Mouse (Mus musculus) heart, embryonic 14.5 days (tissue): ENCODE results near the gene Hist4h4. TPM values are rescaled to one million over a fixed set of nuclear protein-coding genes. Genes with fewer than 3 reads are reported as not detected.

Experiments used
- ATAC-seq: fragments of 200-750 bp; cut with Nextera tagmentation; 2 replicates; pipeline ENCODE4 v1.8.0; 2017; ENCODE audit warnings: low read depth, moderate TSS enrichment; ENCODE audit not compliant: insufficient number of reproducible peaks, insufficient read depth, low FRiP score
- H3K27ac ChIP-seq, 2 experiments: fragments of 200-500 bp in 1 of 2; fragments of 300-500 bp in 1 of 2; sonication (generic) in 1 of 2; replicated peaks in 1 of 2; 2 replicates each; pipeline ENCODE4 v1.5.1; 2012 to 2014; ENCODE audit warnings: low read depth in 2 of 2, low read length in 2 of 2, control low read depth in 1 of 2, mild to moderate bottlenecking in 1 of 2, mixed read lengths in 1 of 2; ENCODE audit not compliant: control insufficient read depth in 1 of 2, insufficient read depth in 1 of 2
- H3K27me3 ChIP-seq: fragments of 300-500 bp; sonication (generic); 2 replicates; pipeline ENCODE4 v1.6.1; 2014; ENCODE audit warnings: mild to moderate bottlenecking, low read length, control low read depth; ENCODE audit not compliant: control insufficient read depth, insufficient read depth
- H3K36me3 ChIP-seq: fragments of 300-500 bp; sonication (generic); 2 replicates; pipeline ENCODE4 v1.6.1; 2014; ENCODE audit warnings: mild to moderate bottlenecking, control low read depth, low read length, mixed read lengths; ENCODE audit not compliant: control insufficient read depth, insufficient read depth
- H3K4me1 ChIP-seq, 2 experiments: fragments of 200-500 bp in 1 of 2; fragments of 300-500 bp in 1 of 2; sonication (generic) in 1 of 2; 2 replicates each; pipeline ENCODE4 v1.6.1; 2012 to 2014; ENCODE audit warnings: low read length in 2 of 2, control low read depth in 1 of 2, mixed read lengths in 1 of 2; ENCODE audit not compliant: control insufficient read depth in 2 of 2, insufficient read depth in 2 of 2
- H3K4me2 ChIP-seq: fragments of 300-500 bp; sonication (generic); 2 replicates; pipeline ENCODE4 v1.6.1; 2014; ENCODE audit warnings: mild to moderate bottlenecking, low read length
- H3K4me3 ChIP-seq, 2 experiments: fragments of 200-500 bp in 1 of 2; fragments of 300-500 bp in 1 of 2; sonication (generic) in 1 of 2; 2 replicates each; pipeline ENCODE4 v1.5.1; 2012 to 2014; ENCODE audit warnings: low read length in 2 of 2, mild to moderate bottlenecking in 2 of 2, control low read depth in 1 of 2, low read depth in 1 of 2, moderate library complexity in 1 of 2; ENCODE audit not compliant: control insufficient read depth in 1 of 2, insufficient read depth in 1 of 2
- H3K9ac ChIP-seq: fragments of 300-500 bp; sonication (generic); 2 replicates; pipeline ENCODE4 v1.6.1; 2014; ENCODE audit warnings: mild to moderate bottlenecking, low read length
- H3K9me3 ChIP-seq: fragments of 300-500 bp; sonication (generic); 2 replicates; pipeline ENCODE4 v1.6.1; 2016; ENCODE audit warnings: low read length, control low read depth; ENCODE audit not compliant: control insufficient read depth
- WGBS: fragments of 180-500 bp; shearing (Covaris S2); extraction: QIAGEN DNeasy Blood & Tissue Kit; methylation state at CpG from one replicate; pipeline ENCODE4 v1.1.7; 2014; 5-methylcytosine and 5-hydroxymethylcytosine counted together
- microRNA-seq: library from miRNA; unstranded; fragments of <30 nt; microRNA quantifications from one replicate; pipeline ENCODE4, GENCODE M21; 2016
- polyA plus RNA-seq: library from polyadenylated mRNA; unstranded; fragments of >200 nt; fragmentation: Nextera tagmentation; extraction: Ambion mirVana; gene quantifications from 2 replicates; pipeline ENCODE4 v1.2.1, GENCODE M21; 2014

Gene Hist4h4
- polyA plus RNA-seq, 1 experiment from 2014 or later, result 0.20 TPM

- Histone ChIP-seq H3K4me3 (no peak overlapping the region), H3K9me3 (no peaks in the 10 kb centered on the region), H3K36me3 (no peaks in the 10 kb centered on the region), H3K27ac (no peak overlapping the region), H3K9ac (no peak overlapping the region), H3K4me2 (no peak overlapping the region), H3K4me1 (no peaks in the 10 kb centered on the region), H3K27me3 (no peaks in the 10 kb centered on the region)
- ATAC-seq, result no peak
- 86% methylated on average over 12 of the region's 12 CpGs for WGBS
Observed at GRCm38 (mm10) chr6:136782146-136782545, 22.1 kb downstream of the Hist4h4 start.

GRCm38 (mm10) chr6:136781377-136781986 lies 22.7 kb downstream of the Hist4h4 start, which contains the start of gene Gucy2c:
TSS of gene Gucy2c (minus strand) at chr6:136781765.
- no peaks in the 10 kb centered on the region for H3K27me3 ChIP-seq
- H3K9ac ChIP-seq, result no peak within 1 kb of the TSS
- H3K4me2 ChIP-seq, result no peak within 1 kb of the TSS
- no peak within 1 kb of the TSS for H3K27ac ChIP-seq
- H3K4me1 ChIP-seq, result no peaks in the 10 kb centered on the region
- WGBS, result 75% methylated on average over 20 of the region's 20 CpGs
- H3K4me3 ChIP-seq, result no peak within 1 kb of the TSS
- no peaks in the 10 kb centered on the region for H3K9me3 ChIP-seq
- no peak for ATAC-seq
- no peaks in the 10 kb centered on the region for H3K36me3 ChIP-seq

- Histone ChIP-seq H3K4me3 (no peak overlapping the region), H3K4me1 (no peaks in the 10 kb centered on the region), H3K4me2 (no peak overlapping the region), H3K27ac (no peak overlapping the region), H3K27me3 (no peaks in the 10 kb centered on the region), H3K9ac (no peak overlapping the region), H3K36me3 (no peaks in the 10 kb centered on the region), H3K9me3 (no peaks in the 10 kb centered on the region)
- no peak for ATAC-seq
- WGBS, result 76% methylated on average over 1 of the region's 1 CpGs
Observed at GRCm38 (mm10) chr6:136776392-136776791, 27.8 kb downstream of the Hist4h4 start.

GRCm38 (mm10) chr6:136769859-136770258 lies 34.4 kb downstream of the Hist4h4 start:
- no peak for ATAC-seq

GRCm38 (mm10) chr6:136769143-136769542 lies 35.1 kb downstream of the Hist4h4 start:
- peaks cover 2 to 5% of the 10 kb centered on the region in 2 experiments; a peak in 3 of 4 replicates for H3K4me1 ChIP-seq
- H3K36me3 ChIP-seq, result no peaks in the 10 kb centered on the region
- no peak for ATAC-seq
- H3K9ac ChIP-seq, result no peak overlapping the region
- no peak overlapping the region for H3K4me2 ChIP-seq
- 69% methylated on average over 8 of the region's 8 CpGs for WGBS
- H3K9me3 ChIP-seq, result no peaks in the 10 kb centered on the region
- no peaks in the 10 kb centered on the region for H3K27me3 ChIP-seq
- H3K27ac ChIP-seq, result no peak overlapping the region
- no peak overlapping the region for H3K4me3 ChIP-seq

More at GRCm38 (mm10) chr6:136769859-136770258, 34.4 kb downstream of the Hist4h4 start:
- no peak overlapping the region for H3K4me3 ChIP-seq
- no peak overlapping the region for H3K9ac ChIP-seq
- WGBS, result 76% methylated on average over 7 of the region's 7 CpGs
- no peak overlapping the region for H3K4me2 ChIP-seq
- H3K4me1 ChIP-seq, result no peaks in the 10 kb centered on the region; a peak in 1 of 4 replicates
- H3K27ac ChIP-seq, result no peak overlapping the region
- H3K9me3 ChIP-seq, result no peaks in the 10 kb centered on the region
- H3K27me3 ChIP-seq, result no peaks in the 10 kb centered on the region
- no peaks in the 10 kb centered on the region for H3K36me3 ChIP-seq

- Histone ChIP-seq H3K36me3 (no peaks in the 10 kb centered on the region), H3K9me3 (no peaks in the 10 kb centered on the region), H3K27ac (no peak overlapping the region), H3K9ac (no peak overlapping the region), H3K4me3 (no peak overlapping the region), H3K4me1 (peaks cover 5 to 14% of the 10 kb centered on the region in 2 experiments), H3K4me2 (no peak overlapping the region; the same call in 1 of the 2 replicates), H3K27me3 (no peaks in the 10 kb centered on the region)
- no peak for ATAC-seq
- 3% methylated on average over 1 of the region's 1 CpGs for WGBS
Observed at GRCm38 (mm10) chr6:136763912-136764311, 40.3 kb downstream of the Hist4h4 start.

Small RNA genes within 50 kb of the gene (microRNA-seq; reads per million reads assigned to microRNA genes)
- gene Gm44364, result not detected

Other genes with a start within 250 kb of the Hist4h4 start
- gene Plbd1, start 142.5 kb downstream of the Hist4h4 start, polyA plus RNA-seq, result 6.6 and 7.6 TPM in 2 replicates
- not detected in 2 replicates for gene Gucy2c, start 22.6 kb downstream of the Hist4h4 start, polyA plus RNA-seq
- gene H2afj, start 3.8 kb upstream of the Hist4h4 start, polyA plus RNA-seq, result 71.4 TPM in 2 replicates
- gene BC049715, start 23.2 kb upstream of the Hist4h4 start, polyA plus RNA-seq, result 1.1 and 2.3 TPM in 2 replicates
- gene Wbp11, start 23.8 kb upstream of the Hist4h4 start, polyA plus RNA-seq, result 67.7 and 69.5 TPM in 2 replicates
- gene Smco3, start 31.0 kb upstream of the Hist4h4 start, polyA plus RNA-seq, result not detected in 2 replicates
- gene Art4, start 53.3 kb upstream of the Hist4h4 start, polyA plus RNA-seq, result 9.5 and 11.2 TPM in 2 replicates
- 457 and 563 TPM in 2 replicates for gene Mgp, start 71.4 kb upstream of the Hist4h4 start, polyA plus RNA-seq
- 0.93 and 1.7 TPM in 2 replicates for gene Erp27, start 117.8 kb upstream of the Hist4h4 start, polyA plus RNA-seq
- 0.23 TPM in 1 of 2 replicates, not detected in the other for gene Pde6h, start 119.4 kb upstream of the Hist4h4 start, polyA plus RNA-seq
- 86.1 and 88.6 TPM in 2 replicates for gene Arhgdib, start 137.5 kb upstream of the Hist4h4 start, polyA plus RNA-seq